Mouse (Mus musculus): Measurements from ENCODE around the gene Herc6. TPM values are rescaled to one million over a fixed set of nuclear protein-coding genes. Genes with fewer than 3 reads are reported as not detected.

Herc6 gene
- polyA plus RNA-seq, 1 experiment: 2.0 TPM

DNA sequence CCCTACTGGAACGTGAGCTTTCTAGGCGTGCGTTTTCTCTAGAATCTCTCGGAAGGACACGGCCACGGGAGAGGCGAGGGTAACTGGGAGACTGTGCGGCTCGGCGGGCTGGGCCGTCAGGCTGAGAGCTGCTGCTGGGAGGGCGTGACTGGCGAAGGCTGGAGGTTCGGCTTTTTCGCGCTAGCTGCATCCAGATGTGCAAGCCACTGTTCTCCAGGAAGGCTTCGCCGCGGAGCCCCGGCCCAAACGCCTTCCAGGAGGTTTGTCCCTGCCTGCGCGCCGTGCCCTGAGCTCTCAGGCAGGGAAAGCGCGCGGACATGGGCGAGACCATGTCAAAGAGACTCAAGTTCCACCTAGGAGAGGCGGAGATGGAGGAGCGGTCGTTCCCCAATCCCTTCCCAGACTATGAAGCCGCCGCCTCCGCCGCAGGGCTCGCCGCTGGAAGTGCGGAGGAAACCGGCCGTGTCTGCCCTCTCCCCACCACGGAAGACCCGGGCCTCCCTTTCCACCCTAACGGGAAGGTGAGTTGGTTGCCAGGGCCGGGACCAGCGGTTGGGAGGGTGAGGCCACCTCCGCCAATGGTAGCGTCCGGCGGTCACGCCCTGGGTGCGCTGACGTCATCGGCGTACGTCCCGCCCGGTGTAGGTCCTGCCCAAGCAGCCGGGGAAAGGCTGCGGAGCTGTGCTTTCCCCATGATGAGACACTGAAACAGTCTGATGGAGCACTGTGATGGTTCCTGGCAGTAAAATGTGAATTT is 122.1 kb downstream of the Herc6 start:
- Histone ChIP-seq H3K4me1 (ENCODE audit: control insufficient read depth) (peaks cover 49% of the 10 kb centered on the region), H3K36me3 (ENCODE audit: control insufficient read depth) (peaks cover 6% of the 10 kb centered on the region), H3K27me3 (ENCODE audit: control insufficient read depth) (no peaks in the 10 kb centered on the region), H3K4me3 (replicated peaks) (peak overlapping the region; percentile 100), H3K9me3 (ENCODE audit: control insufficient read depth, low read length) (no peaks in the 10 kb centered on the region)
- TF ChIP-seq TAL1 (IDR thresholded peaks at IDR 0.05; ENCODE audit: low read length): no peak
- no peak for TF ChIP-seq GATA1 (IDR thresholded peaks at IDR 0.05; ENCODE audit: low read length)

DNA sequence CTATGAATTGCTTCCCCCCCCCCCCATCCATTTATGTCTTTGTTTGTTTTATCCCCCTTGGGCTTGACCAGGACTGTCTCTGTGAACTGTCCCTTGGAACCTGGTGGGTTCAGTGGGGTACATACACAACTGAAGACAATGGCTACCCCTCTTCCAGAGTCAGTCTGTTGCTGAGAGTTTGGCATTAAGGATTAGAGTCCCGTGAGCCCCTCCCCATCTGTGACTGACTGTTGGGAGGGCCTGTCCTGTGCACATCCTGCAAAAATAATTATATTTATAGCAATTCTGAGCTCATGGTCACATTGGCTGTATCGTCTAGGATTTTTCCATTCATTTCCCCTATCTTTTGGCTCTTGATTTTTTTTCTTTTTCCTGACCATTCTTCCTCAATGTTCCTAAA is 122.9 kb downstream of the Herc6 start:
- Histone ChIP-seq H3K9me3 (ENCODE audit: control insufficient read depth, low read length) (no peaks in the 10 kb centered on the region), H3K4me3 (replicated peaks) (peak overlapping the region; percentile 100), H3K36me3 (ENCODE audit: control insufficient read depth) (peaks cover 6% of the 10 kb centered on the region), H3K4me1 (ENCODE audit: control insufficient read depth) (peaks cover 48% of the 10 kb centered on the region), H3K27me3 (ENCODE audit: control insufficient read depth) (no peaks in the 10 kb centered on the region)
- TF ChIP-seq GATA1 (IDR thresholded peaks at IDR 0.05; ENCODE audit: low read length): no peak
- TF ChIP-seq TAL1 (IDR thresholded peaks at IDR 0.05; ENCODE audit: low read length): no peak

DNA sequence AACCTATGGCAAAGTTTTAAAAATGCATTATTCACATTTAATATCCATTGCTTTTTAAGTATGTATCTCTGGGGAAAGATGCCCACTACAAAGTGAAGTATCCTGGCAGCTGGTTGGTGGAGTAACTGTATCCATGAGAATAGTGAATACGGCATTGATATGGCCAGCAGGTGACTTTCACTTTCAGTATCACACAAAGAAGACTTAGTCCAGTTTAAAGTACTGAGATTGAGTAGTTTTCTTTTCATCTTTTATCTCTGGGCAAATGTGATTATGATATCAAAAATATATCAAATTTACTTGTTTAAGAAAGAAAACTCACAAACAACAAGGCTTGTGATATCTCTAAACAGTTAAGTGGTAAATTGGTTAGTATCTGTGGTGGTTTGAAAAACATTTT is 125.9 kb downstream of the Herc6 start:
- TF ChIP-seq TAL1 (IDR thresholded peaks at IDR 0.05; ENCODE audit: low read length) (no peak), GATA1 (IDR thresholded peaks at IDR 0.05; ENCODE audit: low read length) (no peak)
- Histone ChIP-seq H3K27me3 (ENCODE audit: control insufficient read depth) (no peaks in the 10 kb centered on the region), H3K4me3 (replicated peaks) (no peak overlapping the region), H3K36me3 (ENCODE audit: control insufficient read depth) (peaks cover 6% of the 10 kb centered on the region), H3K4me1 (ENCODE audit: control insufficient read depth) (peaks cover 55% of the 10 kb centered on the region), H3K9me3 (ENCODE audit: control insufficient read depth, low read length) (no peaks in the 10 kb centered on the region)

DNA sequence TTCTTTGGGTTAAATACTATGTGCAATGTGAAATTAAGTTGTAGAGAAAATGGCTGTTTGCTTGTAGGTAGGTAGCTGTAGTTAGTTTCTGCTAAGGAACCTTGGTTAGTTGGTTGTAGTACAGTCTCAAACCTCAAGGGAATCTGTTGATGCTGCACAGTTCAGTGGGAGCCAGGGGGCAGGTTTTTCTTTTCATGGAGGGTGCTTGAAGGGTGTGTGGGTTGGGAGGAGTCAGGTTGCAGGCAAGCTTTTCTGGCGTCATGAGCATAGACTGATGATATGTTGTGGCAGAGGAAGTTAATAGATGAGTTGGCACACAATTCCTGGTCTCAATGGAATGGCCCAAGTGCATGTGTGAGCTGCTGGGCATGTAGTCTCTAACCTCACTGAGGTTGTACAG is 130.9 kb downstream of the Herc6 start:
- no peak overlapping the region for H3K4me3 ChIP-seq (replicated peaks)
- H3K27me3 ChIP-seq (ENCODE audit: control insufficient read depth): no peaks in the 10 kb centered on the region
- peaks cover 12% of the 10 kb centered on the region for H3K36me3 ChIP-seq (ENCODE audit: control insufficient read depth)
- no peak for TF ChIP-seq TAL1 (IDR thresholded peaks at IDR 0.05; ENCODE audit: low read length)
- TF ChIP-seq GATA1 (IDR thresholded peaks at IDR 0.05; ENCODE audit: low read length): no peak
- H3K9me3 ChIP-seq (ENCODE audit: control insufficient read depth, low read length): no peaks in the 10 kb centered on the region
- H3K4me1 ChIP-seq (ENCODE audit: control insufficient read depth): peaks cover 25% of the 10 kb centered on the region

Other genes with a start within 250 kb of the Herc6 start
- gene Vmn1r17, start 217.3 kb upstream of the Herc6 start, polyA plus RNA-seq (2012): not detected in 2 replicates
- gene Vmn1r18, start 185.2 kb upstream of the Herc6 start, polyA plus RNA-seq (2012): under 0.01 TPM in 2 replicates
- gene Vmn1r19, start 177.2 kb upstream of the Herc6 start, polyA plus RNA-seq (2012): not detected in 2 replicates
- 0.02 TPM in 1 of 2 replicates, not detected in the other for gene Vmn1r20, start 152.1 kb upstream of the Herc6 start, polyA plus RNA-seq (2012)
- gene Ppm1k, start 45.5 kb upstream of the Herc6 start, polyA plus RNA-seq (2012): not detected in 2 replicates
- gene Pyurf, start 111.1 kb downstream of the Herc6 start, polyA plus RNA-seq (2012): 1.0 and 1.7 TPM in 2 replicates
- gene Lancl2, start 121.5 kb downstream of the Herc6 start, polyA plus RNA-seq (2012): 3.2 and 3.5 TPM in 2 replicates
- gene Vopp1, start 244.2 kb downstream of the Herc6 start, polyA plus RNA-seq (2012): 8.1 and 10.8 TPM in 2 replicates